Mouse (Mus musculus): Measurements from ENCODE around the gene Kcnk3.

DNA sequence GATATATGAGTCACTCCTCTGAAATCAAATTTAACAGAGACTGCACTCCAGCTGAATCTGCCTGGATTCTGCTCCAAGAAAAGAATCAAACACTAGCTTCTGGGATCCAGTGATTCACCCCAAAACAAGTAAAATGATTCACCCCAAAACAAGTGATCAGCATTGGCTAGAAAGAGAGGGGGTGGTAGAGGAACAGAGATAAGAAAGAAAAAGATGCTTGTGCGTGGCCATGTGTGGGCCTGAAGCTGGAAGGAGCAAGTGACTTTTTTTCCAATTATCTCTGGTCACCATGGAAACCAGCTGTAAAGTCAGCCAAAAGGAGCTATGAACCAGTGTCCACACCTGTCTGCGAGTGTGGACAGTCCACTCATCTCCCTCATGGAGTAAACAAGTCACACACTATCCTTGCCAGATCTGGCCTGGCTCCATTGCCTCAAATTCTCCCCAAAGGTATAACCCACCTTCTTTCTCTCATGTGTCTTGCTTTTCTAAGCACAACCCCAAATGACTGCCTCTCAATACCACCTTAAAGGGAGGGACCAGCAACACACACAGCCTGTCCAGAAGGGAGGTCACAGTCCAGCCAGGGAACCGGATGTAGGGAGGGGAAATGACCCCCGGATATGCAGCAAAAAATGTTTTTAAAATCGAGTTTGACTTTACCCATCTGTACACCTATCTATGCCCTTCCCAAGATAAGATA, 55.7 kb downstream of the Kcnk3 start:
- no peak for TF ChIP-seq CTCF (IDR thresholded peaks at IDR 0.05; ENCODE audit: low read depth)
- no peak for TF ChIP-seq EP300 (IDR thresholded peaks at IDR 0.05; ENCODE audit: low read depth)
